Mouse (Mus musculus) ovary, postnatal 36 days (tissue): ENCODE measurements around the gene Vmn2r81.
"Not testable (repeated sequence)": the region's sequence is repeated elsewhere in the genome, so short reads cannot be mapped to it uniquely, and the experiment has no call there.

Experiments used
- DNase-seq: peaks from one replicate; pipeline ENCODE4 v3.0.0; 2022; ENCODE audit warnings: low spot score, mixed read lengths

The Vmn2r81 gene

GRCm38 (mm10) chr10:79247392-79247791 is at the start of gene Vmn2r81:
Gene Vmn2r81, plus strand, starts transcription at chr10:79247692.
- DNase-seq, result not testable (repeated sequence)

- DNase-seq, result not testable (repeated sequence)
Observed at GRCm38 (mm10) chr10:79199973-79200372, 47.5 kb upstream of the Vmn2r81 start.

GRCm38 (mm10) chr10:79220432-79220831 is 27.1 kb upstream of the Vmn2r81 start:
- no peak for DNase-seq

- DNase-seq, result no peak
Observed at GRCm38 (mm10) chr10:79221606-79222005, 25.9 kb upstream of the Vmn2r81 start.

- no peak for DNase-seq
Observed at GRCm38 (mm10) chr10:79222214-79222613, 25.3 kb upstream of the Vmn2r81 start.

GRCm38 (mm10) chr10:79322033-79322736 is 74.7 kb downstream of the Vmn2r81 start:
- not testable (repeated sequence) for DNase-seq

- no peak for DNase-seq
Observed at GRCm38 (mm10) chr10:79322737-79323086, 75.2 kb downstream of the Vmn2r81 start.
